Mouse (Mus musculus): ENCODE results near the gene Gm21060.
"Not testable (repeated sequence)": the region's sequence is repeated elsewhere in the genome, so short reads cannot be mapped to it uniquely, and the experiment has no call there.

The Gm21060 gene

GRCm38 (mm10) chr19:61296969-61297368 lies at the start of gene Gm21060:
TSS of gene Gm21060 (minus strand) at chr19:61297069.
- DNase-seq (ENCODE audit: inconsistent age in 2 of 2, low spot score in 1 of 2): no peak

- DNase-seq (ENCODE audit: inconsistent age in 2 of 2, low spot score in 1 of 2): not testable (repeated sequence)
These were observed 24.0 kb upstream of the Gm21060 start for GRCm38 (mm10) chr19:61320844-61321243.

- DNase-seq (ENCODE audit: inconsistent age in 2 of 2, low spot score in 1 of 2): not testable (repeated sequence)
These were observed 16.3 kb upstream of the Gm21060 start for GRCm38 (mm10) chr19:61313185-61313584.

GRCm38 (mm10) chr19:61312400-61312799 lies 15.5 kb upstream of the Gm21060 start:
- DNase-seq (ENCODE audit: inconsistent age in 2 of 2, low spot score in 1 of 2): not testable (repeated sequence)

GRCm38 (mm10) chr19:61308083-61308482 lies 11.2 kb upstream of the Gm21060 start:
- DNase-seq (ENCODE audit: inconsistent age in 2 of 2, low spot score in 1 of 2): not testable (repeated sequence)

GRCm38 (mm10) chr19:61285033-61285432 lies 11.8 kb downstream of the Gm21060 start:
- not testable (repeated sequence) for DNase-seq (ENCODE audit: inconsistent age in 2 of 2, low spot score in 1 of 2)

- DNase-seq (ENCODE audit: inconsistent age in 2 of 2, low spot score in 1 of 2): no peak
These were observed 13.3 kb downstream of the Gm21060 start for GRCm38 (mm10) chr19:61283581-61283980.

- DNase-seq (ENCODE audit: inconsistent age in 2 of 2, low spot score in 1 of 2): no peak
These were observed 21.4 kb downstream of the Gm21060 start for GRCm38 (mm10) chr19:61275446-61275845.

GRCm38 (mm10) chr19:61269141-61269540 lies 27.7 kb downstream of the Gm21060 start:
- DNase-seq (ENCODE audit: inconsistent age in 2 of 2, low spot score in 1 of 2): not testable (repeated sequence)

- no peak for DNase-seq (ENCODE audit: inconsistent age in 2 of 2, low spot score in 1 of 2)
These were observed 29.7 kb downstream of the Gm21060 start for GRCm38 (mm10) chr19:61267141-61267540.

GRCm38 (mm10) chr19:61266651-61267050 lies 30.2 kb downstream of the Gm21060 start:
- DNase-seq (ENCODE audit: inconsistent age in 2 of 2, low spot score in 1 of 2): peak; percentile 37 to 79

- DNase-seq (ENCODE audit: inconsistent age in 2 of 2, low spot score in 1 of 2): peak; percentile 58 to 80
These were observed 30.6 kb downstream of the Gm21060 start for GRCm38 (mm10) chr19:61266246-61266615.

- peak; percentile 88 to 93 for DNase-seq (ENCODE audit: inconsistent age in 2 of 2, low spot score in 1 of 2)
These were observed 31.3 kb downstream of the Gm21060 start for GRCm38 (mm10) chr19:61265349-61266245.

- DNase-seq (ENCODE audit: inconsistent age in 2 of 2, low spot score in 1 of 2): no peak
These were observed 31.9 kb downstream of the Gm21060 start for GRCm38 (mm10) chr19:61264933-61265332.

- DNase-seq (ENCODE audit: inconsistent age in 2 of 2, low spot score in 1 of 2): no peak
These were observed 32.6 kb downstream of the Gm21060 start for GRCm38 (mm10) chr19:61264227-61264626.

- no peak for DNase-seq (ENCODE audit: inconsistent age in 2 of 2, low spot score in 1 of 2)
These were observed 35.6 kb downstream of the Gm21060 start for GRCm38 (mm10) chr19:61261241-61261640.

- no peak for DNase-seq (ENCODE audit: inconsistent age in 2 of 2, low spot score in 1 of 2)
These were observed 39.1 kb downstream of the Gm21060 start for GRCm38 (mm10) chr19:61257733-61258132.

- no peak for DNase-seq (ENCODE audit: inconsistent age in 2 of 2, low spot score in 1 of 2)
These were observed 40.5 kb downstream of the Gm21060 start for GRCm38 (mm10) chr19:61256166-61256887.

- not testable (repeated sequence) for DNase-seq (ENCODE audit: inconsistent age in 2 of 2, low spot score in 1 of 2)
These were observed 49.5 kb downstream of the Gm21060 start for GRCm38 (mm10) chr19:61247334-61247733.

Data from adrenal gland, adult (tissue).